Mouse (Mus musculus): Measurements from ENCODE around the gene Pik3r5.

Pik3r5 gene

GRCm38 (mm10) chr11:68430662-68431061 lies 1.3 kb upstream of the Pik3r5 start:
- no peak for TF ChIP-seq GATA4 (IDR thresholded peaks at IDR 0.05; ENCODE audit: insufficient replicate concordance, low read length)

GRCm38 (mm10) chr11:68432361-68433021 lies 570 bp downstream of the Pik3r5 start:
- no peak for TF ChIP-seq GATA4 (IDR thresholded peaks at IDR 0.05; ENCODE audit: insufficient replicate concordance, low read length)

DNA sequence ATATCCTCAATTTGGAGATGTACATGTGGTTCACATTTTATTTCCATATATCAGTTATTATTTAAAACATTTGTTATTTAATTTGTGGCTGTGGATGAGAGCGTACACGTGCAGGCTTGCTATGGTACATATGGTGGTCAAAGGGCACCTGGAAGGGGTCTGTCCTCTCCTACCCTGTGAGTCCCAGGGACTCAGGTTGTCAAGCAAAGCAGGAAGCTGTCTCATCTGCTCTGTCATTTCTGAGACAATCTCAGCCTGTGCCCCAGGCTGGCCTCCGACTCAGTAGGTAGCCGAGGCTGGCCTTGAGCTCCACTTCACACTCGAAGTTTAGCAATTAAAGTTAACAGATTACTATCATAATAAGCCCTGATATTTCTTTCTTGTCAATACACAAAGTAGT lies 1.6 kb downstream of the Pik3r5 start:
- TF ChIP-seq GATA4 (IDR thresholded peaks at IDR 0.05; ENCODE audit: insufficient replicate concordance, low read length) = no peak

DNA sequence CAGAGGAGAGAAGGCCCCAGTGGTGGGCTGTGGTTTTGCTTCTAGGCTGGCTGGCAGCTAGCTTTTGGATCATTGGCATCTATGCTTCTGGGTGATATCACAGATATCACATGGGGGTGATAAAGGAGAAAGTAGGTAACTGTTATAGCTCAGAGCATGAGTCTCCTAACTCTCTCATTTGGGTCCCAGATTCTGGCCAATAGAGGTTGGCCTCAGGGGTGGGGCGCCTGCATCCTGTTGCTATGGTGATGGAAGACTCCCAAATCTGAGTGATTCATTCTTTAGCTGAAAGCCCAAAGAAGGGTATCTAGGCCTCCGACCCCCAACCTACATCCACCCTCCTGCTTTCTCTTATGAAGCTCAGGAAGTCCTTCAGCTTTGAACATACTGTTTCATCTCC lies 2.8 kb downstream of the Pik3r5 start:
- TF ChIP-seq GATA4 (IDR thresholded peaks at IDR 0.05; ENCODE audit: insufficient replicate concordance, low read length) = no peak

DNA sequence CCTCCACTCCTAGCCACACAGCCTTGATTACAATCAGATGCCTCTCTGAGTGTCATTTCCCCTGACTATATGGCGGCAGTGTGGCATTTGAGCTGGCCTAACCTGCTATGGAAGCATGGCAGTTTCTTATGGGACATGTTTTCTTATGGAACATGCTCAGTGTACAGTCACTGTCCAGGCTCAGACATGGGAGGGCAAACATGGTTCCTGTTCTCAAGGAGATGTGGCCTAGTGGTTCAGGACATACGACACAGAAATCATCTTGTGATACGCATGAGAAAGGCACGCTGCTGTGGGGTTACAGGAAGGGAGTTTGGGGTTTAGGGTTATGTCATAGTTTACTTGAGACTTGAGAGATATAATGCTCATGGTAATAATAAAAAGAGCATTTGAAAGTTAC lies 3.7 kb downstream of the Pik3r5 start:
- TF ChIP-seq GATA4 (IDR thresholded peaks at IDR 0.05; ENCODE audit: insufficient replicate concordance, low read length) = no peak

GRCm38 (mm10) chr11:68436376-68436775 lies 4.5 kb downstream of the Pik3r5 start:
- no peak for TF ChIP-seq GATA4 (IDR thresholded peaks at IDR 0.05; ENCODE audit: insufficient replicate concordance, low read length)

- no peak for TF ChIP-seq GATA4 (IDR thresholded peaks at IDR 0.05; ENCODE audit: insufficient replicate concordance, low read length)
Observed at GRCm38 (mm10) chr11:68440100-68440499, 8.2 kb downstream of the Pik3r5 start.

- TF ChIP-seq GATA4 (IDR thresholded peaks at IDR 0.05; ENCODE audit: insufficient replicate concordance, low read length) = no peak
Observed at GRCm38 (mm10) chr11:68440965-68441364, 9.0 kb downstream of the Pik3r5 start.

DNA sequence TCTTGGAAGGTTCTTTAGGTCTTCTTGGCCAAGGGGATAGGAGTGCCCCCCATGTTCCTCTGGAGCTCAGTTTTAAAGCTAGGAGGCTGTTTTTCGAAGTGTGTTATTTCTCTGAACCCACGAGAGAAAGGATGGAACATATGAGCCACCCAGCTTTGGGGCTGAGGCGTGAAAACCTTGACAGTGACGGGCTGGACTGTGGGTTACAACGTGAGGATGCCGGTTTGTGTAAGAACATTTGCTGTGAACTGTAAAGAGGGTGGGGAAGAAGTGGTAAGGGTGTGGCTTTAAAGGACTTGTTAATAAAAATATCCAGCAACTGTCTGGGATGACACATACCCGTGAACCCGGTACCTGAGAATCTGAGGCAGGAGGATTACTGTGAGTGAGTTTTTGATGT lies 10.4 kb downstream of the Pik3r5 start:
- no peak for TF ChIP-seq GATA4 (IDR thresholded peaks at IDR 0.05; ENCODE audit: insufficient replicate concordance, low read length)

DNA sequence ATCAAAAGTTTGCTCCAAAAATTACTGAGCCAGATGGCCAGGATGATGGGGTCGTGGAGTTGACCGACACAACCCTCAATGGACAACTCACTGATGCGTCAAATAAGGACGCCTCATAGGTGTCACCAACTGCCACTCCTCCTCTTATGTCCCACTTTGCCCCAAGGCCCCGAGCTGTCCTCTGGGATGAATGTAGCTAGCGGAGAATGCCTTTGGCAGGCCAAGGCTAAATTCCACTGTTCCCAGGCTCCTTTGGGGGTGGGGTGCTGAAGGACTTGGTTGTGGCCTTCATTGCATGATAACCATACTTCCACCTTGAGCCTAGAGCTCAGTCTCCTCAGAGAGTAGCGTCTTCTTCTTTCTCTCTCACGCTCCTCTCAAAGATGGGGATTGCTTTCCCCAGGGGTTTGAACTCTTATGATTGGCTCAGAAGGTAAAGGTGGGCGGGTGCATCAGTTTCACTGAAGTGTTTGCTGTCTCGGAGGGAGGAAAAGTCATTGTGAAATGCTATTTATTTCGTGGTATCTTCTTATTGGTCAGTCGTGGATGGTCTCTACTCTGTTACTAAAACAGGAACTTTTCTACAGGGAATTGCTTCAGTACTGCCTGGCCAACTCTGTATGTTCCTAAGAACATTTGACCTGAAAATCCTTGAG lies 11.2 kb downstream of the Pik3r5 start:
- no peak for TF ChIP-seq GATA4 (IDR thresholded peaks at IDR 0.05; ENCODE audit: insufficient replicate concordance, low read length)

- TF ChIP-seq GATA4 (IDR thresholded peaks at IDR 0.05; ENCODE audit: insufficient replicate concordance, low read length) = no peak
Observed at GRCm38 (mm10) chr11:68445901-68446300, 14.0 kb downstream of the Pik3r5 start.

- no peak for TF ChIP-seq GATA4 (IDR thresholded peaks at IDR 0.05; ENCODE audit: insufficient replicate concordance, low read length)
Observed at GRCm38 (mm10) chr11:68446547-68446946, 14.6 kb downstream of the Pik3r5 start.

- no peak for TF ChIP-seq GATA4 (IDR thresholded peaks at IDR 0.05; ENCODE audit: insufficient replicate concordance, low read length)
Observed at GRCm38 (mm10) chr11:68447242-68447641, 15.3 kb downstream of the Pik3r5 start.

- TF ChIP-seq GATA4 (IDR thresholded peaks at IDR 0.05; ENCODE audit: insufficient replicate concordance, low read length) = no peak
Observed at GRCm38 (mm10) chr11:68448356-68448755, 16.4 kb downstream of the Pik3r5 start.

GRCm38 (mm10) chr11:68451282-68451735 lies 19.4 kb downstream of the Pik3r5 start:
- no peak for TF ChIP-seq GATA4 (IDR thresholded peaks at IDR 0.05; ENCODE audit: insufficient replicate concordance, low read length)

- TF ChIP-seq GATA4 (IDR thresholded peaks at IDR 0.05; ENCODE audit: insufficient replicate concordance, low read length) = no peak
Observed at GRCm38 (mm10) chr11:68451747-68452405, 20.0 kb downstream of the Pik3r5 start.
